Mouse (Mus musculus) kidney, adult 2 months (tissue): ENCODE measurements around the gene Cabp4. TPM values are rescaled to one million over a fixed set of nuclear protein-coding genes. Genes with fewer than 3 reads are reported as not detected.
A peak's percentile ranks its signal among the peaks of the same experiment; 100 is the strongest.

Source experiments
- DNase-seq: peaks from one replicate; pipeline ENCODE4 v3.0.0; 2021
- H3K27ac ChIP-seq: fragments of 200-500 bp; 2 replicates; pipeline ENCODE4 v1.5.1; 2012; ENCODE audit warnings: low read depth, low read length, control low read depth, inconsistent platforms; ENCODE audit not compliant: insufficient read depth
- H3K27me3 ChIP-seq: fragments of 200-500 bp; replicated peaks from 2 replicates; pipeline ENCODE4 v1.6.1; 2012; ENCODE audit warnings: mild to moderate bottlenecking, moderate library complexity, low read length, inconsistent platforms; ENCODE audit not compliant: control insufficient read depth, insufficient read depth
- H3K36me3 ChIP-seq: fragments of 200-500 bp; 2 replicates; pipeline ENCODE4 v1.6.1; 2012; ENCODE audit warnings: mild to moderate bottlenecking, moderate library complexity, low read length, inconsistent platforms; ENCODE audit not compliant: control insufficient read depth, insufficient read depth
- H3K4me1 ChIP-seq: fragments of 200-500 bp; 2 replicates; pipeline ENCODE4 v1.6.1; 2011; ENCODE audit warnings: low read length; ENCODE audit not compliant: control insufficient read depth, insufficient read depth
- H3K4me3 ChIP-seq: fragments of 200-500 bp; 2 replicates; pipeline ENCODE4 v1.5.1; 2011; ENCODE audit warnings: mild to moderate bottlenecking, low read depth, low read length, control low read depth; ENCODE audit not compliant: insufficient read depth
- CTCF ChIP-seq: fragments of 200-500 bp; conservative IDR thresholded peaks from 2 replicates; pipeline ENCODE4 v1.5.1; 2011; ENCODE audit warnings: low read depth, mild to moderate bottlenecking, control low read depth, low read length, moderate library complexity, mixed read lengths; ENCODE audit not compliant: insufficient read depth, insufficient read length
- POLR2A ChIP-seq: fragments of 200-500 bp; IDR thresholded peaks from one replicate; pipeline ENCODE4 v1.6.1; 2011; ENCODE audit warnings: low read depth, low read length, control low read depth
- WGBS: fragments of 180-500 bp; shearing (Covaris S2); methylation state at CpG from one replicate; pipeline ENCODE4 v1.1.7; 2018; 5-methylcytosine and 5-hydroxymethylcytosine counted together
- polyA plus RNA-seq: library from polyadenylated mRNA; depleted of rRNA; stranded (reverse); fragments of >200 nt; gene quantifications from 2 replicates; pipeline ENCODE4 v1.2.3, GENCODE M21; 2012

The Cabp4 gene
- polyA plus RNA-seq, 1 experiment, result 0.20 TPM

- H3K4me1 ChIP-seq, result peaks cover 15% of the 10 kb centered on the region
- 80% methylated on average over 22 of the region's 22 CpGs for WGBS
- no peak overlapping the region for H3K27ac ChIP-seq
- no peaks in the 10 kb centered on the region for H3K27me3 ChIP-seq
- H3K36me3 ChIP-seq, result no peaks in the 10 kb centered on the region
- TF ChIP-seq CTCF (no peak), POLR2A (no peak)
- no peak for DNase-seq
- H3K4me3 ChIP-seq, result no peak overlapping the region
These were observed 7.0 kb upstream of the Cabp4 start for GRCm38 (mm10) chr19:4150567-4151487.

GRCm38 (mm10) chr19:4149764-4150461 lies 6.1 kb upstream of the Cabp4 start:
- TF ChIP-seq CTCF (no peak), POLR2A (no peak)
- H3K36me3 ChIP-seq, result no peaks in the 10 kb centered on the region
- peaks cover 15% of the 10 kb centered on the region for H3K4me1 ChIP-seq
- peak overlapping the region; percentile 95; the same call in 1 of the 2 replicates for H3K4me3 ChIP-seq
- no peaks in the 10 kb centered on the region for H3K27me3 ChIP-seq
- no peak for DNase-seq
- 91% methylated on average over 17 of the region's 17 CpGs for WGBS
- no peak overlapping the region for H3K27ac ChIP-seq

- Histone ChIP-seq H3K27me3 (no peaks in the 10 kb centered on the region), H3K27ac (peak overlapping the region; percentile 47; the same call in 1 of the 2 replicates), H3K4me1 (peaks cover 15% of the 10 kb centered on the region), H3K36me3 (no peaks in the 10 kb centered on the region), H3K4me3 (peak overlapping the region; percentile 95)
- peak; percentile 27 for DNase-seq
- 38% methylated on average over 11 of the region's 11 CpGs for WGBS
- TF ChIP-seq CTCF, result no peak
- no peak for TF ChIP-seq POLR2A
These were observed 5.5 kb upstream of the Cabp4 start for GRCm38 (mm10) chr19:4149283-4149682.

GRCm38 (mm10) chr19:4148819-4149218 lies 5.0 kb upstream of the Cabp4 start:
- no peak for TF ChIP-seq CTCF
- no peak for TF ChIP-seq POLR2A
- Histone ChIP-seq H3K27ac (peak overlapping the region; percentile 47; the same call in 1 of the 2 replicates), H3K4me1 (peaks cover 15% of the 10 kb centered on the region), H3K36me3 (no peaks in the 10 kb centered on the region), H3K4me3 (peak overlapping the region; percentile 95), H3K27me3 (no peaks in the 10 kb centered on the region)
- WGBS, result 0% methylated on average over 8 of the region's 8 CpGs
- no peak for DNase-seq

GRCm38 (mm10) chr19:4148491-4148806 lies 4.6 kb upstream of the Cabp4 start, which contains the start of gene Coro1b:
Gene Coro1b (plus strand): TSS chr19:4148619.
- Histone ChIP-seq H3K27me3 (no peaks in the 10 kb centered on the region), H3K27ac (peak within 1 kb of the TSS; percentile 57), H3K4me3 (peak within 1 kb of the TSS; percentile 95), H3K36me3 (no peaks in the 10 kb centered on the region), H3K4me1 (peaks cover 15% of the 10 kb centered on the region)
- DNase-seq, result peak; percentile 98
- TF ChIP-seq CTCF, result no peak
- peak; percentile 22 for TF ChIP-seq POLR2A
- WGBS, result 1% methylated on average over 32 of the region's 33 CpGs

GRCm38 (mm10) chr19:4147782-4148490 lies 4.1 kb upstream of the Cabp4 start:
- 44% methylated on average over 9 of the region's 9 CpGs for WGBS
- Histone ChIP-seq H3K4me1 (peaks cover 15% of the 10 kb centered on the region), H3K36me3 (no peaks in the 10 kb centered on the region), H3K4me3 (peak overlapping the region; percentile 95; the same call in 1 of the 2 replicates), H3K27ac (peak overlapping the region; percentile 57), H3K27me3 (no peaks in the 10 kb centered on the region)
- no peak for TF ChIP-seq CTCF
- no peak for DNase-seq
